Mouse (Mus musculus) adrenal gland, adult 10 weeks (tissue): ENCODE data around the gene Fgf8. TPM values are rescaled to one million over a fixed set of nuclear protein-coding genes. Genes with fewer than 3 reads are reported as not detected.

ENCODE experiments used
- polyA plus RNA-seq: library from polyadenylated mRNA; stranded (reverse); fragments of 350-450 nt; fragmentation: Illumina TruSeq; extraction: RNeasy Lipid Tissue Mini Kit (QIAGEN cat#74804); gene quantifications from one replicate; pipeline ENCODE4 v1.2.3, GENCODE M21; 2014; ENCODE audit warnings: low read depth, low replicate concordance

The Fgf8 gene
- not detected for polyA plus RNA-seq

GRCm38 (mm10) chr19:45742218-45742983, at the start of gene Fgf8:
TSS of gene Fgf8 (minus strand) at chr19:45742915.

GRCm38 (mm10) chr19:45783181-45783932, 40.6 kb upstream of the Fgf8 start, which contains the start of gene Mgea5:
TSS of gene Mgea5 (minus strand) at chr19:45783837.

GRCm38 (mm10) chr19:45749243-45750043, 6.7 kb upstream of the Fgf8 start, which contains the start of gene Npm3:
TSS of gene Npm3 (minus strand) at chr19:45749591.

Other genes starting within 250 kb of the Fgf8 start
- gene Poll, start 182.4 kb downstream of the Fgf8 start, polyA plus RNA-seq: not detected
- 5.9 TPM for gene Gm17018, start 182.3 kb downstream of the Fgf8 start, polyA plus RNA-seq
- not detected for gene Fbxw4, start 82.6 kb downstream of the Fgf8 start, polyA plus RNA-seq
- 14.4 TPM for gene Npm3, start 6.7 kb upstream of the Fgf8 start, polyA plus RNA-seq
- gene Mgea5, start 40.9 kb upstream of the Fgf8 start, polyA plus RNA-seq: 154 TPM
- not detected for gene Kcnip2, start 73.1 kb upstream of the Fgf8 start, polyA plus RNA-seq